Mouse (Mus musculus) T-cell, adult 2 months (primary cell): ENCODE measurements around the gene Olfm2.
A peak's percentile ranks its signal among the peaks of the same experiment; 100 is the strongest.

ENCODE experiments used
- DNase-seq: peaks from one replicate; pipeline ENCODE4 v3.0.0; 2022; ENCODE audit warnings: low spot score

Olfm2 gene

DNA sequence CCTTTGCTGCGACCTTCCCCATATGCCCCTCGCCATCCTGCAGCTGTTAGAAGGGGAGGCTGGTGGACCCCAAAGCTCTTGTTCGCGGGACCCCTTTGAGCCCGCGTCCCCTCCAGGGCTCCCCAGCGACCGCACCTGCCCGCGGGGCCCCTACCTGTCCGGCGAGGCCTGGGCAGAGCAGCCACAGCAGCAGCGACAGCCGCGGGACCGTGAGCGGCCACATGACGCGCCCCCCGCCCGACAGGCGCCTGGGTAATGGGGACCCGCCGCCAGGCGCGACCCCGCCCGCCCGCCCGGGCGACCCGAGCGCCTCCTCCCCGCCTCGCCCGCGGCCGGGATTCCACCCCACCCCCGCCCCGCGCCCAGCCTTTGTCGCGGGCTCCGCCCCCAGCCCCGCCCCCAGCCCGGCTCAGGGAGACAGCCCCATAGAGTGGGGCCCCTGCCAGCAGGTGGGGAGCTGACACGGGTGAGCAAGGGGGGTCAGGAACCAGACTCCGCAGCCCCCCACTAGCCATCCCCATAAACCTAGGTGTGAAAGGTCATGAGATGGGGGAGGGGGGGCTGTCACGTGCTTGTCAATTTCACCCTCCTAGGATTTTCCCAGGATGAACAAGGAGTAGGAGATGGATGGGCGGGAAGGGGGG lies at the start of gene Olfm2:
Gene Olfm2 (minus strand): TSS at position 333 of the 644 bp plus-strand sequence.
- no peak for DNase-seq

DNA sequence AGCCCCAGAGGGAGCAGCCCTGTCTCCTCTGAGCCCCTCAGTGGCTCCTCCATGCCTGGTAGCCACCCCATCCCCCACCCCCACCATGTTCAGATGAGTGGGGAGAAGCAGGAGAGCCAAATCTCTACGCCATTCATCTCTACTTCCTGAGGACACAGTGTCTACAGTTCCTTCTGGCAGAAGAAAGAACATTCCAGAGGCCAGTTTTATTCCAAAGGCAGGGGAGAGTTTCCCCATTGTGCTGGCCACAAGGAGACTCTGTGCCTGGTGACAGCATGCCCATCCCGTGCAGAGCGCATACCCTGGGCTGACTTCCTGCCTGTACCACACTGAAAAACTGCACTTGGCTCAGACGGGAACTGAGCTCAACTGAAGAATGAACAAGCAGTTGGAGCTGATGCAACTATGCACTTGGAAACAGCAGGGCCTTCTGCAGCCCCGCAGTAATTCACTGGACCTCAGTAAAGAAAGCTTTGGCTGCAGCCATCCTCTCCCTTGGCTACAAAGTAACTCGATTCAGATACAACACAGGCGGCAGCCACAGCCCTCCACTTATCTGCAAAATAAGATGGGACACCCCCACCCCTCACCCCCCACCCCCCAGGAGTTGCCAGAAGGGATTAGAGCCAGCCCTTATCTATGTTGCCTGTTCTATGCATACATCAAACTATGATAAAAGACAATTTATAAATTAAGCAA lies 48.1 kb upstream of the Olfm2 start:
- DNase-seq, result no peak

DNA sequence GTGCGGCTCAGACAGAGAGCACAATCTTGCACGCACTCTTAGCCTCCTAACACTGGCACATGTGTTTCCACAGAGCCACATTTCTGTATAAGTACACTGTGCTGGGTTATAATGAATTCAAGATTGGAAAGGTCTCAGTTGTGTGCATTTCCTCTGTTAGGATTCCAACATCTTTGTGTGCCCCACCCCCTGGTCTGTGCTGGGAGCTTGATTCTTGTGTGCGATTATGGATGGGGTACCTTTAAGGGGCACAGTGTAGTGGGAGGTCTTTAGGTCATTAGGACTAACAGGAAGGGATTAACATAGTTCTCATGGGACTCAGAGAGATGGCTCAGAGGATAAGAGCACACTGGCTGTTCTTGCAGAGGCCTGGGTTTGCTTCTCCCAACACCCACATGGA lies 44.2 kb upstream of the Olfm2 start:
- DNase-seq, result no peak

DNA sequence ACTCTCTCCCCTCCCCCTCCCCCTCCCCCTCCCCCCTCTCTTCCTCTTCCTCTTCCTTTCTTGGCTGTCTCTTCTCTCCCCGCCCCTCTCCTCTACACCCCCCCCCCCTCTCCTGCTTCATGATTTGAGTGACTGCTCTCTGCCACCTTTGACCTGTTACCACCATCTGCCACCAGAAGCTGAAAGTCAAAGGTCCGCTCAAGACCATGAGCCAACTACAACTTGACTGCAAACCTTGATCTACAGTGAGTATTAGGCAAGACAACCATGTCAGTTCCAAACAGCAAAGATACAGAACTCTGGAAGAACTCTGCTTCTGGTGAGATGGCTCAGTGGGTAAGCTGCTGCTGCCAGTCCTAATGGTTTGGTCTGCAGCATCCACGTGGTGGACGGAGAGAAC lies 43.5 kb upstream of the Olfm2 start:
- DNase-seq, result no peak

- no peak for DNase-seq
Measured at GRCm38 (mm10) chr9:20787992-20788391, 41.8 kb upstream of the Olfm2 start.

DNA sequence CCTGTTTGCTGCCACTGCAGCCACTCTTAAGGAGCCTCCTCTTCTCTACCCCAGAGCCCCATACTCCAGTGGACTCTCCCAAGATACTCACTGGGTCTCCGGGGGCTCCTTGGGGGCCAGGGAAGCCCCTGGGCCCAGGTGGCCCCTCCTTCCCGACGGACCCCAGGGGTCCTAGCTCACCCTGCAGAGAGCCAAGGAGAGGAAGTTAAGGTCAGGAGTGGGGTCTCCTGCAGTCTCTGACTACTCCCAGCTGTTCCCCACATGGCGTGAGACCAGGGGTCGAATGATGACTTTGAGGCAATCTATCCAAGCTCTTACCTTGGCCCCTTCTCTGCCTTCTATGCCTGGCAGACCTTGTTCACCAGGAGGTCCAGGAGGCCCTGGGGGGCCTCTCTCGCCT lies 38.9 kb upstream of the Olfm2 start:
- no peak for DNase-seq

GRCm38 (mm10) chr9:20781286-20781685 lies 35.1 kb upstream of the Olfm2 start:
- no peak for DNase-seq

GRCm38 (mm10) chr9:20765274-20765673 lies 19.1 kb upstream of the Olfm2 start:
- peak; percentile 70 for DNase-seq

DNA sequence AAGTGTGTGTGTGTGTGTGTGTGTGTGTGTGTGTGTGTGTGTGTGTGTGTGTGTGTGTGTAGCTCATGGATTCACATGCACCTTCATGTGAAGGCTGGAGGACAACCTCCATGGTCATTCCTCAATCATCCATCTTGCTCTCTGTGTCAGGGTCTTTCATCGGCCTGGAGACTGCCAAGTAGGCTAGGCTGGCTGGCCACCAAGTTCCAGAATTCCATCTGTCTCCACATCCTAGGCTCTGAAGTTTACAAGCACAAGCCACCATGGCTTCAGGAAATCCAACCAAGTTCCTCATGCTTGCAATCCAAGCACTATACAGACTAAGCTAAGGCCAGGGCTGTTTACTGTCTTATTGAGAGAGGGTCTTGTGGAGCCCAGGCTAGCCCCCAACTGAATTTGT lies 16.9 kb upstream of the Olfm2 start:
- no peak for DNase-seq

GRCm38 (mm10) chr9:20762197-20762961 lies 16.2 kb upstream of the Olfm2 start:
- DNase-seq, result no peak

DNA sequence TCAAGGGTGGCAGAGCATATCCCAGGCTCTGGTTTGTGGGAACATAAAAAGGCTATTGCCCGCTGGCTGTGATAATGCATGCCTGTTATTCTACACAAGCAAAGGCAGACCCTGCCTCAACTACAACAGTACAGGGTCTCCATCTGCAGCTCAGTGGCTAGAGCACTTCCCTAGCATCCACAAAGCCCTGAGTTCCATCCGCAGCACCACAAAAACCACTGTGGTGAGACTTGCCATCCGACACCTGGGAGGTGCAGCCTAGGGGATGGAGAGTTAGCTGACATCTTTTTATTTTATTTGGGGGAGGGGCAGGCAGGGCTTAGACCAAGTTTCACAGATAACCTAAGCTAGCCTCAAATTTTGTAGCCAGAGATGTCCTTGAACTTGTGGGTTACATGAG lies 15.2 kb upstream of the Olfm2 start:
- no peak for DNase-seq

- no peak for DNase-seq
Measured at GRCm38 (mm10) chr9:20760813-20761212, 14.7 kb upstream of the Olfm2 start.

GRCm38 (mm10) chr9:20758896-20759295 lies 12.7 kb upstream of the Olfm2 start:
- DNase-seq, result no peak

GRCm38 (mm10) chr9:20758243-20758642 lies 12.1 kb upstream of the Olfm2 start:
- no peak for DNase-seq

DNA sequence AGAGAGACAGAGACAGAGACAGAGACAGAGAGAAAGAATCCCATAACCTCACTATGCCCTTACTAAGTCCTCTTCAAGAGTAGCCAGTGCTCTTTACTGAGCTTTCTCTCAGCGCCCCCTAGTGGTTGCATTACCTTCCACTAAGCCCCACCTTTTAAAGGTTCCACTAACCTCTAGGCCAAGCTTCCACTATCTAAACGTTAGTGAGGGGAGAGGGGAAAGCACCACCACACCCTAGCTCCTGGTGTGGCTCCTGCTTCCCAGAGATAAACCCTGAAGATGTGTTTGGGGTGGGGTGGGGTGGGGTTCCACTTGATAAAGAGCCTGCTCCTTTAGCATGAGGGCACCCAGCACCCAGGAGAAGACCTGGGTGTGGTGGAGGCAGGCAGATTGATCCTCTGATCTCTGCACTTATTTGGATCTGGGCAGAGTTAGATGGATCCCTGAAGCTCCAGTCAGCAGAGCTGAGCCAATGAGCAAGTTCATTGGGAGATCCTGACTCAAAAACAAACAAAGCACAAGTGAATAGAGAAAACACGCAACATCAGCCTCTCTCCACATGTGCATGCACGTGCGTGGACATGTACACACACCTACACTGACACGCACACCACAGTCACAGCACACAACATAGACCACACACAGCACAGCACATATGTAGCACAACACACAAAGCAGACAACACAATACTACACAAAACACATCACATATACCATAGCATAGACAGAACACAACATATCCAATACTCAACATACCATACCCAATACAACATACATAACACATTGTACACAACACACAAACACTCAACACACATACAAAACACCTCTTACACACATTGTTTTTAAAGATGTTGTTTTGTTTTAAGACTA lies 11.2 kb upstream of the Olfm2 start:
- peak; percentile 61 for DNase-seq

DNA sequence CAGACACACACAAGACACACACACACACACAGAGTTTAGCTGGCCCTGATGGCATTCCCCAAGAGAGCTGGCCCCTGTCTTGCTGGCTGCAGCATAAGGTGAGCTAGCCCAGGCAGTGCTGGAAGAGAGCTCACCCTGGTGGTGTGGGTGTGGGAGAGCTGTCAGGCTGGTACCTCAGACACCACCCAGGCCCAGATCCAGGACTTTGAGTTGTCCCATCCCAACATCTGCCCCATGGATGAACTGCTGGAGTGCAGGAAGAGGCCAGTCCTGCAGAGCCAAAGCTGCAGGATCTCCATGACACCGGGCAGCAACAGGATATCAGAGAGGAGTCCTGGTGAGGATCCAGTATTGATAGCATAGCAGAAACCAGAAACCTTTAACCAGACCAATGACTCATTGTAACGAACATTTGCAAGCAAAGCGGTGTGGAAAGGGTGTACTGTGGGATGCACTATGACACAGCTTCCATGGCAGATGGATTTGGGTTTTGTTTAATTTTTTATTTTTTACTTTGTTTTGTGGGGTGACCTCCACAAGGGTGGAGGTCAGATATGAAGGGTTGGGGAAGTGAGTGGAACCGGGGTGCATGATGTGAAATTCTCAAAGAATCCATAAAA lies 10.0 kb upstream of the Olfm2 start:
- no peak for DNase-seq

DNA sequence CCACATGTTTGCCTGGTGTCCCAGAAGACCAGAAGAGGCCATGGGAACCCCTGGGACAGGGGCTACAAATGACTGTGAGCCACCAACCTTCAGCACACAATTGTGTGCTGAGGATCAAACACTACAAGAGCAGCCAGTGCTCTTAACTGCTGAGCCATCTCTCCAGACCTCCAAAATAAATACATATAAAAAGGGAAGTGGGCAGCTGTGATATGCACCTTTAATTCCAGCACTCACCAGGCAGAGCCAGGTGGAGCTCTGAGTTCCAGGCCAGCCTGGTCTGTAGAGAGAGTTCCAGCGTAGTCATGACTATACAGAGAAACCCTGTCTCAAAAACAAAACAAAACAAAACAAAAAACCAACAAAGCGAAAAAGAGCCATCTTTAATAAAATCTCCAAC lies 8.2 kb upstream of the Olfm2 start:
- no peak for DNase-seq

- no peak for DNase-seq
Measured at GRCm38 (mm10) chr9:20751477-20752029, 5.4 kb upstream of the Olfm2 start.

DNA sequence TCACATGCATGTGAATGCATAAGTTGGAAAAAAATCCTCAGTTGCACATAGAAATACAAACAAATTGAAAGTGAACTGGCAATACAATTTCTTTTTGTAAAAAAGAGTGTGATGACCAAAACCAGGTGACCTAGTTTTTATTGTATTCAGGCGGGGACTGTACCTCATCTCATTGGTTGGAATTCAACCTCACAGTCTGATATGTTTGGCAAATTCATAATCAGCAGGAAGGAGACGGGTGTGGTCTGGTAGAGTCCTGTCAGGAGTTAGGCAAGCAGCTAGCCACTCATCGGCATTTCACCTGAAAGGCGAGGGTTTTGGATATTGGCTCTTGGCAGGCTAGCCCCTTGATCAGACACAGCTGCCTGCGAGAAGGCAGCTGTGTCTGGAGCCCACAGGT lies 3.1 kb upstream of the Olfm2 start:
- DNase-seq, result no peak

- no peak for DNase-seq
Measured at GRCm38 (mm10) chr9:20748540-20748939, 2.4 kb upstream of the Olfm2 start.

DNA sequence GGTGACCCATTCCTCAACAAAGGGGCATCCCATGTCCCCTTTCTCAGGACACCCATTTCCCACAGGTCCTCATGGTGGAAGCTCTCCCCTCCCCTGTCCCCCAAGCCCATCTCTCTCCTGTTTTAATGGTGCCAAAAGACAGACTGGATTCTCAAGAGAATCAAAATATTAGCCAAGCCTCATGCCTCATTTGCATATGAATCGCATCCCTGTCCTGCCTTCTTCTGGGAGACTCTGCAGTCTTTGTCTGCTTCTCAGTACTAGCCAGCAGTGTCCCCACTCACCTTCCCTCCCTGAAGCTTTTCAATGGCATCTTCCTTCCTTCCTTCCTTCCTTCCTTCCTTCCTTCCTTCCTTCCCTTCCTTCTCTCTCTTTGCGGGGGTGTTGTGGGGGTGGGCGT lies 1.5 kb upstream of the Olfm2 start:
- DNase-seq, result no peak
